Mouse (Mus musculus) lung, adult 2 months (tissue): Measurements from ENCODE around the gene Opn4.

ENCODE experiments used
- CTCF ChIP-seq: fragments of 200-500 bp; IDR thresholded peaks from 2 replicates; pipeline ENCODE4 v1.5.1; 2011; ENCODE audit warnings: mild to moderate bottlenecking, low read length, control low read depth; ENCODE audit not compliant: insufficient read depth
- POLR2A ChIP-seq: fragments of 200-500 bp; IDR thresholded peaks from 2 replicates; pipeline ENCODE4 v1.6.1; 2011; ENCODE audit warnings: low read depth, mild to moderate bottlenecking, control low read depth, low read length, borderline replicate concordance; ENCODE audit errors: extremely low read depth

DNA sequence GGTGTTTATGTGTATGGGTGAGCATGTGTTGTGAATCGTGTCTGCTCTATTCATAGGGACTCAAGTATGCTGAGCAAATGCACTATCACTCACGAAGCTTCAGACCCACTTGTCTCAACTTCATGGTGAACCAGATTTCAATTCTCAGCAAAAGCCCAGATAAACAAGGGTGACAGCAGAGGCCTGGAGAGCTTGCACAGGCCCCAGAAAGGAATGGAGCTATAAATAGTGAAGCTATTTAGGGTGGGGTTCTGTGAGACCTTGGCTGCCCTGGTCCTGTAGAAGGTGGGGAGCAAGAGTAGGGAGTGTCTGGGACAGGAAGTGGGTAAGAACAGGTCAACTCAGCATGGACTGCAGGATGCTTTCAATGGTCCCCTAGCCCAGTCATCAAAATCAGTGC lies 55.4 kb downstream of the Opn4 start:
- TF ChIP-seq CTCF = no peak
- TF ChIP-seq POLR2A = no peak
